ENCODE assay signal across 8 mouse cellular contexts in the genomic region with DNA sequence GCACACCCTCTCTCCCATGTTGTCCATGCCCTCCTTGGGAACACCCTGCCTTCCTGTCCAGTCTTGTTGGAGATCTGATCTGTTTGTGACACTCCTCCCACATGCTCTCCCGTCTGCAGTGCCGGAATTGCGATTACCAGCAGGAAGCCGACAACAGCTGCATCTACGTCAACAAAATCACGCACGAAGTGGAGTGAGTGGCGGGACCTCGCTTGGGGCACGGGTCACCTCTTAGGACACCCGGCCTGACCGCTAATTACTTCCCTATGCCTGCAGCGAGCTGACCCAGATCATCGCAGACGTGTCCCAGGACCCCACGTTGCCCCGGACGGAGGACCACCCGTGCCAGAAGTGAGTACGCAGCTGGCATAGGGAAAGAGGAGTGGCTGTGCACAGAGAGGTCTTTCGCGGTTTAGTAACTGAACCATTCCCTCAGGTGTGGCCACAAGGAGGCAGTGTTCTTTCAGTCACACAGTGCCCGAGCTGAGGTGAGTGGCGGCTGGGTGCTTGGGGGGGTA. TPM values are rescaled to one million over a fixed set of nuclear protein-coding genes. Genes with fewer than 3 reads are reported as not detected.
DNase-seq lines count a peak whose midpoint lies in the region; ATAC-seq lines count a peak whose summit lies in the region.

No protein-coding gene starts in this region.

- ATAC-seq in embryonic facial prominence, embryonic 14.5 days (ENCODE audit: low read depth): peak; percentile 7; the same call in 1 of the 2 replicates
- ATAC-seq in heart, embryonic 16.5 days (replicated peaks; ENCODE audit: extremely low read depth, insufficient read depth, low FRiP score): no peak

- H3K9ac ChIP-seq in embryonic facial prominence, embryonic 14.5 days (ENCODE audit: low read depth, low read length): peak overlapping the region; percentile 83
- H3K9ac ChIP-seq in heart, embryonic 16.5 days (ENCODE audit: low read length): peak overlapping the region; percentile 83

- WGBS in embryonic facial prominence, embryonic 14.5 days: under 1% methylated on average over 24 of the region's 24 CpGs
- WGBS in heart, embryonic 16.5 days: 5% methylated on average over 24 of the region's 24 CpGs

- no peaks in the 10 kb centered on the region for H3K27me3 ChIP-seq in embryonic facial prominence, embryonic 14.5 days (replicated peaks; ENCODE audit: control insufficient read depth, insufficient read depth, low read length)
- no peaks in the 10 kb centered on the region for H3K27me3 ChIP-seq in heart, embryonic 16.5 days (ENCODE audit: control insufficient read depth, insufficient read depth, low read length)

- peaks cover 35% of the 10 kb centered on the region; the same call in 1 of the 2 replicates for H3K36me3 ChIP-seq in embryonic facial prominence, embryonic 14.5 days (ENCODE audit: control insufficient read depth, insufficient read depth, low read length)
- H3K36me3 ChIP-seq in heart, embryonic 16.5 days (ENCODE audit: control insufficient read depth, insufficient read depth): 0 out of 2 replicates have a peak, but pooled peaks cover 8% of the 10 kb centered on the region

- H3K4me3 ChIP-seq in embryonic facial prominence, embryonic 14.5 days (ENCODE audit: low read depth, low read length): peak overlapping the region; percentile 72
- peak overlapping the region; percentile 75 for H3K4me3 ChIP-seq in heart, embryonic 16.5 days (ENCODE audit: low read length)

- H3K4me2 ChIP-seq in embryonic facial prominence, embryonic 14.5 days (ENCODE audit: low read depth, low read length): peak overlapping the region; percentile 74
- H3K4me2 ChIP-seq in heart, embryonic 16.5 days (ENCODE audit: low read depth, low read length): peak overlapping the region; percentile 83

- DNase-seq in ES-CJ7 (ENCODE audit: low read depth, low spot score): peak; percentile 89
- peak; percentile 57 to 74 for DNase-seq in adrenal gland, postnatal 36 days
- peak; percentile 70 for DNase-seq in embryonic facial prominence, embryonic 14.5 days (ENCODE audit: low spot score)
- peak; percentile 81 to 88 for DNase-seq in kidney, postnatal 4 days
- DNase-seq in lung, postnatal 14 days: peak; percentile 72
- peak; percentile 76 for DNase-seq in retina, embryonic 14.5 days (ENCODE audit: low spot score)
- peak; percentile 45 for DNase-seq in yolk sac, embryonic 10.5 days (ENCODE audit: low spot score)

- no peaks in the 10 kb centered on the region for H3K9me3 ChIP-seq in embryonic facial prominence, embryonic 14.5 days (ENCODE audit: control insufficient read depth, low read length)
- H3K9me3 ChIP-seq in heart, embryonic 16.5 days (replicated peaks; ENCODE audit: control insufficient read depth, low read length): no peaks in the 10 kb centered on the region

- H3K4me1 ChIP-seq in embryonic facial prominence, embryonic 14.5 days (ENCODE audit: control insufficient read depth, insufficient read depth, low read length): peaks cover 6% of the 10 kb centered on the region
- H3K4me1 ChIP-seq in heart, embryonic 16.5 days (ENCODE audit: control insufficient read depth, insufficient read depth, low read length): peaks cover 10% of the 10 kb centered on the region

- peak overlapping the region; percentile 92; the same call in 1 of the 2 replicates for H3K27ac ChIP-seq in embryonic facial prominence, embryonic 14.5 days (replicated peaks; ENCODE audit: low read depth, low read length)
- peak overlapping the region; percentile 94 for H3K27ac ChIP-seq in heart, embryonic 16.5 days (ENCODE audit: low read length)

RNA-seq across cellular contexts. Expression of a gene that starts 0.6 kb away (rescaled TPM):
- total RNA-seq in adrenal gland, postnatal 36 days (2021): 10 to 100 TPM; 98.7 to 99.8 TPM
- polyA plus RNA-seq in embryonic facial prominence, embryonic 14.5 days (2014; fragmentation: Nextera tagmentation; extraction: Ambion mirVana): 166 and 169 TPM in 2 replicates
- polyA plus RNA-seq in heart, embryonic 16.5 days (2015; fragmentation: Nextera tagmentation; extraction: Ambion mirVana): 134 and 154 TPM in 2 replicates

RNA-seq across cellular contexts. Expression of a gene that starts 0.9 kb away (rescaled TPM):
- 10 to 100 TPM; 69.4 to 76.1 TPM for total RNA-seq in adrenal gland, postnatal 36 days (2021)
- 172 and 180 TPM in 2 replicates for polyA plus RNA-seq in embryonic facial prominence, embryonic 14.5 days (2014; fragmentation: Nextera tagmentation; extraction: Ambion mirVana)
- 112 TPM in 2 replicates for polyA plus RNA-seq in heart, embryonic 16.5 days (2015; fragmentation: Nextera tagmentation; extraction: Ambion mirVana)

RNA-seq across cellular contexts. Expression of a gene that starts 2.8 kb away (rescaled TPM):
- total RNA-seq in adrenal gland, postnatal 36 days (2021): not detected
- 1.1 and 1.4 TPM in 2 replicates for polyA plus RNA-seq in embryonic facial prominence, embryonic 14.5 days (2014; fragmentation: Nextera tagmentation; extraction: Ambion mirVana)
- polyA plus RNA-seq in heart, embryonic 16.5 days (2015; fragmentation: Nextera tagmentation; extraction: Ambion mirVana): 0.20 TPM in 1 of 2 replicates, not detected in the other

RNA-seq across cellular contexts. Expression of a gene that starts 34.1 kb away (rescaled TPM):
- total RNA-seq in adrenal gland, postnatal 36 days (2021): 100 to 1,000 TPM; 587 to 633 TPM
- polyA plus RNA-seq in embryonic facial prominence, embryonic 14.5 days (2014; fragmentation: Nextera tagmentation; extraction: Ambion mirVana): 96.4 and 107 TPM in 2 replicates
- 85.4 and 87.7 TPM in 2 replicates for polyA plus RNA-seq in heart, embryonic 16.5 days (2015; fragmentation: Nextera tagmentation; extraction: Ambion mirVana)

RNA-seq across cellular contexts. Expression of a gene that starts 47.2 kb away (rescaled TPM):
- under 1 TPM; 0.46 to 0.56 TPM for total RNA-seq in adrenal gland, postnatal 36 days (2021)
- 0.22 and 0.28 TPM in 2 replicates for polyA plus RNA-seq in embryonic facial prominence, embryonic 14.5 days (2014; fragmentation: Nextera tagmentation; extraction: Ambion mirVana)
- 0.29 and 0.47 TPM in 2 replicates for polyA plus RNA-seq in heart, embryonic 16.5 days (2015; fragmentation: Nextera tagmentation; extraction: Ambion mirVana)
